Mouse (Mus musculus) liver (tissue): Measurements from ENCODE around the gene Gm45783.
A peak's percentile ranks its signal among the peaks of the same experiment; 100 is the strongest.
"Not testable (repeated sequence)": the region's sequence is repeated elsewhere in the genome, so short reads cannot be mapped to it uniquely, and the experiment has no call there.

ENCODE experiments used
- DNase-seq: peaks from one replicate; pipeline ENCODE4 v3.0.0-alpha.2; 2020; ENCODE audit warnings: mixed read lengths

Gene Gm45783

GRCm38 (mm10) chr7:7374431-7374830 lies at the start of gene Gm45783:
Gene Gm45783, minus strand, starts transcription at chr7:7374573.
- DNase-seq: not testable (repeated sequence)

GRCm38 (mm10) chr7:7399603-7400002 lies 25.2 kb upstream of the Gm45783 start, which contains the start of gene Vmn2r31:
Gene Vmn2r31, minus strand, starts transcription at chr7:7399703.
- not testable (repeated sequence) for DNase-seq

- DNase-seq: not testable (repeated sequence)
Observed at GRCm38 (mm10) chr7:7337509-7337908, 36.9 kb downstream of the Gm45783 start, which contains the start of gene Vmn2r30. Gene Vmn2r30, minus strand, starts transcription at chr7:7337609.

- DNase-seq: peak; percentile 18
Observed at GRCm38 (mm10) chr7:7295595-7295994, 78.8 kb downstream of the Gm45783 start.
